Mouse (Mus musculus) embryonic facial prominence, embryonic 10.5 days (tissue): ENCODE results near the gene Rhoj. TPM values are rescaled to one million over a fixed set of nuclear protein-coding genes. Genes with fewer than 3 reads are reported as not detected.

Source experiments
- polyA plus RNA-seq: library from polyadenylated mRNA; unstranded; fragments of >200 nt; fragmentation: Nextera tagmentation; extraction: Ambion mirVana; gene quantifications from 2 replicates; pipeline ENCODE4 v1.2.1, GENCODE M21; 2016

The Rhoj gene
- polyA plus RNA-seq, 1 experiment from 2014 or later: 25.5 TPM

Other genes starting within 250 kb of the Rhoj start
- 0.18 and 0.24 TPM in 2 replicates for gene Kcnh5, start 131.0 kb upstream of the Rhoj start, polyA plus RNA-seq
- not detected in 2 replicates for gene Gphb5, start 108.5 kb downstream of the Rhoj start, polyA plus RNA-seq